Mouse (Mus musculus): ENCODE measurements around the gene Nupl2. TPM values are rescaled to one million over a fixed set of nuclear protein-coding genes. Genes with fewer than 3 reads are reported as not detected.

Gene Nupl2
- polyA plus RNA-seq (2016; fragmentation: Nextera tagmentation; extraction: Ambion mirVana) = 20.3 and 21.6 TPM in 2 replicates

GRCm38 (mm10) chr5:24164789-24165445 is at the start of gene Nupl2:
Nupl2 (plus strand) TSS chr5:24164963.
- H3K27ac ChIP-seq (replicated peaks) = peak within 1 kb of the TSS; percentile 74
- peaks cover 22% of the 10 kb centered on the region for H3K36me3 ChIP-seq
- under 1% methylated on average over 48 of the region's 52 CpGs for WGBS
- H3K4me3 ChIP-seq = peak within 1 kb of the TSS; percentile 79
- ATAC-seq (ENCODE audit: low FRiP score, low read depth) = peak; percentile 99
- H3K9me3 ChIP-seq = no peaks in the 10 kb centered on the region
- peak within 1 kb of the TSS; percentile 67 for H3K4me2 ChIP-seq (replicated peaks)
- no peaks in the 10 kb centered on the region for H3K27me3 ChIP-seq
- peak within 1 kb of the TSS; percentile 92 for H3K9ac ChIP-seq (replicated peaks)
- H3K4me1 ChIP-seq = peaks cover 9% of the 10 kb centered on the region

GRCm38 (mm10) chr5:24122221-24122620 is 42.5 kb upstream of the Nupl2 start:
- H3K27me3 ChIP-seq = no peaks in the 10 kb centered on the region
- H3K27ac ChIP-seq (replicated peaks) = no peak overlapping the region
- 99% methylated on average over 2 of the region's 2 CpGs for WGBS
- H3K4me1 ChIP-seq = peaks cover 33% of the 10 kb centered on the region
- H3K4me2 ChIP-seq (replicated peaks) = no peak overlapping the region
- no peak for ATAC-seq (ENCODE audit: low FRiP score, low read depth)
- H3K9ac ChIP-seq (replicated peaks) = no peak overlapping the region
- H3K36me3 ChIP-seq = peaks cover 6% of the 10 kb centered on the region; the same call in 1 of the 2 replicates
- H3K9me3 ChIP-seq = no peaks in the 10 kb centered on the region
- no peak overlapping the region for H3K4me3 ChIP-seq

DNA sequence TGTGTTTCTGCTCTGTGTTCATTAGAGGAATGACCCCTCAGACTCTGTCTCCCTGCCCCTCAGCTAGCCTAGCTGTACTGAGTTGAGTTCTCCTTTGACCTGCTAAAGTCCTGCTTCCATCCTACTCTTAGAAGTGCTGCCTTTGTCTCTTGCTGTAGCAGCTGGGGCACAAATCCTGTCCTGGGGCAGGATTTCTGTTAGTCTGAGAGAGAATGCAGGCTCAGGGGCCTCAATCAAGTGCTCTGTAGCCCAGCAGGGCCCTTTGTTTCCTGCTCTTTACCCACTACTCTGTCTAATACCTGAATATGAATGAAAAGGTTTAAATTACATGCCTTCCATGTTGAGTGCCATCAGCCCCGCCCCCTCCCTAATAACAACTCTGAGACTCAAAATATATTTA is 40.6 kb upstream of the Nupl2 start:
- Histone ChIP-seq H3K27ac (replicated peaks) (peak overlapping the region; percentile 93), H3K36me3 (peaks cover 9% of the 10 kb centered on the region; the same call in 1 of the 2 replicates), H3K4me3 (no peak overlapping the region), H3K9ac (replicated peaks) (no peak overlapping the region), H3K9me3 (no peaks in the 10 kb centered on the region), H3K4me1 (peaks cover 33% of the 10 kb centered on the region), H3K4me2 (replicated peaks) (0 out of 2 replicates have a peak overlapping the region, but pooled peaks have one; percentile 6), H3K27me3 (no peaks in the 10 kb centered on the region)
- 35% methylated on average over 1 of the region's 1 CpGs for WGBS
- peak; percentile 91 for ATAC-seq (ENCODE audit: low FRiP score, low read depth)

GRCm38 (mm10) chr5:24124579-24125276 is 40.0 kb upstream of the Nupl2 start:
- Histone ChIP-seq H3K27ac (replicated peaks) (peak overlapping the region; percentile 93), H3K9ac (replicated peaks) (no peak overlapping the region), H3K4me1 (peaks cover 33% of the 10 kb centered on the region), H3K36me3 (peaks cover 9% of the 10 kb centered on the region; the same call in 1 of the 2 replicates), H3K27me3 (no peaks in the 10 kb centered on the region), H3K4me2 (replicated peaks) (no peak overlapping the region; the same call in 1 of the 2 replicates), H3K4me3 (no peak overlapping the region), H3K9me3 (no peaks in the 10 kb centered on the region)
- ATAC-seq (ENCODE audit: low FRiP score, low read depth) = peak; percentile 79
- WGBS = 24% methylated on average over 3 of the region's 3 CpGs

DNA sequence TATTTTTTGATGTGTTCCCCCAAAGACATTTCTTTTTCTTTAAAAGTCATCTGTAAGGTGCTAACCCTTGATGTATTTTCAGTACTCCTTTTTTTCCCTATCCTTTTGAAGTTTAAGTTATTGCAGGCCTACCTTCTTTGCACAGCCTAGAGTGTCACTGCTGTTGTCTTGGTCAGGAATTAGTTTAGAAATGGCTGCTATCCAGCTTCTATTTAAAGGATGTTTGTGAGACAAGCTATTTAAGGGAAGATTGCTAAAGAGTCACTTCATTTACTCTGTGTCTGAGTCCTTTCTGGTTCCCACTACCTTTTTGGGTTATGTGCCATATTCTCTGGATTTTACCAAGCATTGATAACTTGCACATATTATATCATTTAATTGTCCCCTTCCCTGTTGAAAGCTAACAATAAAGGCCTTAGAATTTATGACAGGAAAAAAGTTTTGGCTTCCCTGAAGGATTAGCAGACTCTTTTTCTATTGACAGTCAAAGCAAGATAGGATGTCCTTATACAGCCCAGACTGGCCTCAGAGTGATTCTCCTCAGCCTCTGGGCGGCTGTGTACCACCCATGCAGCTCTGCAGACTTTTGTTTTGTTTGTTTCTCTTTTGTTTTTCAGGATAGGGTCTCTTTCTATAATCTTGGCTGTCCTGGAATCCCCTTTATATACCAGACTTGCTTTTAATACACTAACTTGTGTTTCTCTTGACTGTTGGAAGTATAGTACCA is 38.7 kb upstream of the Nupl2 start:
- WGBS = 17% methylated on average over 1 of the region's 1 CpGs
- no peak overlapping the region for H3K27ac ChIP-seq (replicated peaks)

DNA sequence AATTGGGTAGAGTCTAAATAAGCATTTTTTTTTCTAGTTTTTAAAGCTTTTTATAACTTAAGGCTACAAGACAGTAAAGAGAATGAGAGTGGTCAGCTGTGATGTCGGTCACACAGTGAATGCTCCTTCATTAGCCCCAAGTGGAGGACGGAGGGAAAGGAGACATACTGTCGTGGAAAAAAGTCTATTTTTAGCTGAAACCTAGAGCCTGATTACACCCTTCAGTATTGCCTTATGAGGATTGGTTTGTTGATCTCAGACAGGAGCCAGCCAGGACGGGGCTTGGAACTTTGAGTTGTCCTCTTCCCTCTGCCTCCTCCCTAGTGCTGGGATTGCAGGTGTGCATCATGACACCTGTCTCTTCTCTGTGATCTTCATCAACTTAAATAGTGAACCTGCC is 37.8 kb upstream of the Nupl2 start:
- Histone ChIP-seq H3K9me3 (no peaks in the 10 kb centered on the region), H3K27ac (replicated peaks) (no peak overlapping the region), H3K9ac (replicated peaks) (no peak overlapping the region), H3K36me3 (peaks cover 21% of the 10 kb centered on the region), H3K4me3 (no peak overlapping the region), H3K27me3 (no peaks in the 10 kb centered on the region), H3K4me2 (replicated peaks) (no peak overlapping the region), H3K4me1 (peaks cover 33% of the 10 kb centered on the region)
- WGBS = 88% methylated on average over 4 of the region's 4 CpGs
- ATAC-seq (ENCODE audit: low FRiP score, low read depth) = no peak

More for the DNA sequence above, 38.7 kb upstream of the Nupl2 start:
- Histone ChIP-seq H3K36me3 (peaks cover 15% of the 10 kb centered on the region), H3K9ac (replicated peaks) (no peak overlapping the region), H3K4me1 (peaks cover 33% of the 10 kb centered on the region), H3K4me2 (replicated peaks) (no peak overlapping the region), H3K4me3 (no peak overlapping the region), H3K9me3 (no peaks in the 10 kb centered on the region), H3K27me3 (no peaks in the 10 kb centered on the region)
- no peak for ATAC-seq (ENCODE audit: low FRiP score, low read depth)

DNA sequence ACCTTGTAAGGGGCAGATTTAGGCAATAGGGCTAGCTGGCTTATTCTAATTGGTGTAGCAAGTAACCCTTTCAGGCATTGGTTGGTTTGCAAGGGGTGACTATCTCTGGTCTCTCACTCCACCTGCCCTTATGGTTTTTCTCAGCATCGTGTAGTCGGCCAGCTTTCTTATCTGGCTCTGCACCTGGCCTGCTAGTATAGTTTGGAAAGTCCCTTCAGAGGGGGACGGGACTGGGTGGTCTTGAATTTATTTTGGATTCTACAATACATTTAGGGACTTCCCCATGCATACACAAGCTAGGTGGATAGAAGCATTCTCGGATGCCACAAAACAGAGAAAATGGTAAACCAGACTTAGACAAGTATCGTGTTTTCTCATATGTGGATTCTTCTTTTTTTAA is 17.8 kb upstream of the Nupl2 start:
- Histone ChIP-seq H3K9me3 (no peaks in the 10 kb centered on the region), H3K36me3 (peaks cover 81% of the 10 kb centered on the region), H3K4me1 (no peaks in the 10 kb centered on the region), H3K27ac (replicated peaks) (no peak overlapping the region), H3K4me3 (no peak overlapping the region), H3K4me2 (replicated peaks) (no peak overlapping the region), H3K27me3 (no peaks in the 10 kb centered on the region), H3K9ac (replicated peaks) (no peak overlapping the region)
- WGBS = 94% methylated on average over 5 of the region's 5 CpGs
- ATAC-seq (ENCODE audit: low FRiP score, low read depth) = no peak

GRCm38 (mm10) chr5:24152199-24152598 is 12.6 kb upstream of the Nupl2 start:
- Histone ChIP-seq H3K9ac (replicated peaks) (no peak overlapping the region), H3K9me3 (no peaks in the 10 kb centered on the region), H3K4me3 (no peak overlapping the region), H3K27me3 (no peaks in the 10 kb centered on the region), H3K27ac (replicated peaks) (no peak overlapping the region), H3K36me3 (peaks cover 67% of the 10 kb centered on the region), H3K4me2 (replicated peaks) (no peak overlapping the region), H3K4me1 (no peaks in the 10 kb centered on the region)
- no peak for ATAC-seq (ENCODE audit: low FRiP score, low read depth)

- Histone ChIP-seq H3K4me3 (no peak overlapping the region), H3K4me2 (replicated peaks) (no peak overlapping the region), H3K27me3 (no peaks in the 10 kb centered on the region), H3K27ac (replicated peaks) (no peak overlapping the region), H3K9ac (replicated peaks) (no peak overlapping the region), H3K36me3 (peaks cover 65% of the 10 kb centered on the region), H3K4me1 (no peaks in the 10 kb centered on the region), H3K9me3 (no peaks in the 10 kb centered on the region)
- no peak for ATAC-seq (ENCODE audit: low FRiP score, low read depth)
- 90% methylated on average over 6 of the region's 6 CpGs for WGBS
These were observed 8.0 kb upstream of the Nupl2 start for GRCm38 (mm10) chr5:24156774-24157173.

DNA sequence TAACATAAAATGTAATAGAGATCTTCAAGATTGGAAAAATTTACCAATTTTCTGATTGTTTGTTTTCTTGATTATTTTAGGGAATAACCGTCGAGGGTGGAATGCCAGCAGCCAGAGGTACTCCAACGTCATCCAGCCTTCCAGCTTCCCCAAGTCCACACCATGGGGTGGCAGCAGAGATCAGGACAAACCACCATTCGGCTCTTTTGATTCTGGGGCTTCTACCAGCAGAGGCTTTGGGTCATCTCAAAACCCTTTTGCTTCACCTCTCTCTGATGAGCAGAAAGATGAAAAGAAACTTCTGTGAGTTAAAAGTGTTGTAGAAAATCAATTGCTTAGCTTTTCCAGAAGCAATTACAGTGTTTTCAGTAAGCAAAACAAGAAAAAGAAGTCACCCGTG is 2.5 kb downstream of the Nupl2 start:
- H3K27me3 ChIP-seq = no peaks in the 10 kb centered on the region
- H3K4me1 ChIP-seq = peaks cover 9% of the 10 kb centered on the region
- no peaks in the 10 kb centered on the region for H3K9me3 ChIP-seq
- WGBS = 58% methylated on average over 5 of the region's 5 CpGs
- H3K9ac ChIP-seq (replicated peaks) = no peak overlapping the region
- no peak overlapping the region for H3K27ac ChIP-seq (replicated peaks)
- peaks cover 24% of the 10 kb centered on the region for H3K36me3 ChIP-seq
- H3K4me3 ChIP-seq = no peak overlapping the region
- no peak for ATAC-seq (ENCODE audit: low FRiP score, low read depth)
- no peak overlapping the region for H3K4me2 ChIP-seq (replicated peaks)

DNA sequence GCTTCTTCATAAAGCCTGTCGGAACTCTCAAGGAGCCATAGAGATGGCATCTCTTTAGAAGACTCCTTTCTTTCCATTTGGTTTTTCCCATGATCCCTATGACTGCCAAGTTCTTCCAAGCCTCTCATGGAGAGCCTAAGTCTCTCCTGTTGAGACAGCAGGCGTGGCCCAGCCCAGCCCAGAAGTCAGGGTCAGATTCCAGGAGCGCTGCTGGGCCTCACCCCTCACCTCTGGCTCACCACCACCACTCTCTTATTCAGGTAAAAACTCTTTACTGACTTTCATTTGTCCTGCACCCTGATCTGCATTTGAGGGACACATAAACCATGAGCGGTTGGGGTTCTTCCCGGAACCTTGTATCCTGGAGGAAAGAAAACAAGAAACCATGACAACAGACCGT is 5.1 kb downstream of the Nupl2 start:
- Histone ChIP-seq H3K9me3 (no peaks in the 10 kb centered on the region), H3K27me3 (no peaks in the 10 kb centered on the region), H3K4me2 (replicated peaks) (no peak overlapping the region), H3K9ac (replicated peaks) (no peak overlapping the region), H3K4me3 (no peak overlapping the region), H3K36me3 (peaks cover 40% of the 10 kb centered on the region), H3K4me1 (peaks cover 9% of the 10 kb centered on the region), H3K27ac (replicated peaks) (no peak overlapping the region)
- no peak for ATAC-seq (ENCODE audit: low FRiP score, low read depth)
- WGBS = 93% methylated on average over 6 of the region's 6 CpGs

GRCm38 (mm10) chr5:24172092-24172491 is 7.3 kb downstream of the Nupl2 start:
- H3K4me3 ChIP-seq = no peak overlapping the region
- peaks cover 57% of the 10 kb centered on the region for H3K36me3 ChIP-seq
- no peak overlapping the region for H3K9ac ChIP-seq (replicated peaks)
- no peaks in the 10 kb centered on the region for H3K27me3 ChIP-seq
- H3K27ac ChIP-seq (replicated peaks) = no peak overlapping the region
- no peaks in the 10 kb centered on the region for H3K4me1 ChIP-seq
- no peak overlapping the region for H3K4me2 ChIP-seq (replicated peaks)
- no peak for ATAC-seq (ENCODE audit: low FRiP score, low read depth)
- no peaks in the 10 kb centered on the region for H3K9me3 ChIP-seq

All from midbrain, embryonic 12.5 days (tissue).